Mouse (Mus musculus): ENCODE results near the gene Plppr1. TPM values are rescaled to one million over a fixed set of nuclear protein-coding genes. Genes with fewer than 3 reads are reported as not detected.

Plppr1 gene
- total and polyA plus RNA-seq, 3 experiments, result not detected

DNA sequence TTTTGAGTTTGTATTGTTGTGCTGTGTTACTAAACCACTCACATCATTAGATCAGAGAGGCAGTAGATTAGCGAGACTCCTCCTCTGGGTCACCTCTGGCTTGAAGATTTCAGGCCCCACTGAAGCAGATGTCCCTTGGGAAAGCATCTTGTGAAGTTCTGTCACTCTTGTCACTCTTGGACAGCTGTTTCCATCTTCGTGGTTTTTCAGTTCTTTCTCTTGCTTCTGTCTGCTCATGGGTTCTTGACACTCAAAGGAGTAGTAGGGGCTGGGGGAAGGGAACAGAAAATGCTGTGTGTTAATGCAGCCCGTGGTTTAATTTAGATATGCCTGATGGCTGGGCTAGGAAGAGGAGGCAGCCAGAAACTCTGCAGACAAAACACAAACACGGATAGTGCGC lies 108.0 kb downstream of the Plppr1 start (continued):
- no peak for TF ChIP-seq POLR2A (IDR thresholded peaks at IDR 0.05; ENCODE audit: low read depth, low read length)
- peak; percentile 90 for TF ChIP-seq ETS1 (conservative IDR thresholded peaks at IDR 0.05; ENCODE audit: low read depth, low read length)
- TF ChIP-seq TCF12 (IDR thresholded peaks at IDR 0.05; ENCODE audit: low read depth, low read length), result peak; percentile 67
- no peak for TF ChIP-seq ELF1 (IDR thresholded peaks at IDR 0.05; ENCODE audit: low read depth, low read length)
- TF ChIP-seq ZC3H11A (IDR thresholded peaks at IDR 0.05; ENCODE audit: low read depth, low read length), result no peak
- no peak for TF ChIP-seq ZNF384 (IDR thresholded peaks at IDR 0.05; ENCODE audit: low read depth, low read length)
- peak; percentile 90; the same call in 1 of the 2 replicates for TF ChIP-seq SIN3A (IDR thresholded peaks at IDR 0.05; ENCODE audit: low read length)
- no peak for TF ChIP-seq USF2 (conservative IDR thresholded peaks at IDR 0.05; ENCODE audit: low read depth, low read length)

- Histone ChIP-seq H3K4me1 (ENCODE audit: control insufficient read depth in 1 of 2, insufficient read depth in 2 of 2) (peaks cover 4 to 18% of the 10 kb centered on the region in 2 experiments; a peak in 3 of 4 replicates), H3K4me2 (ENCODE audit: insufficient read depth, low read depth, poor library complexity, severe bottlenecking) (no peak overlapping the region), H3K36me3 (replicated peaks in 1 of 2; ENCODE audit: control insufficient read depth in 1 of 2, insufficient read depth in 1 of 2, low read length in 1 of 2) (no peaks in the 10 kb centered on the region), H3K4me3 (replicated peaks in 1 of 3; ENCODE audit: low read depth in 2 of 3, low read length in 2 of 3, poor library complexity in 1 of 3) (no peak overlapping the region), H3K27ac (ENCODE audit: insufficient read depth, low read depth) (no peak overlapping the region), H3K27me3 (replicated peaks) (no peaks in the 10 kb centered on the region), H3K79me2 (replicated peaks; ENCODE audit: control insufficient read depth, extremely low read depth, insufficient read depth, poor library complexity, severe bottlenecking) (no peaks in the 10 kb centered on the region), H3K9me3 (replicated peaks; ENCODE audit: low read length) (no peaks in the 10 kb centered on the region), H3K9ac (ENCODE audit: insufficient read depth, low read depth) (no peak overlapping the region)
- no peak for TF ChIP-seq SIN3A (IDR thresholded peaks at IDR 0.05; ENCODE audit: low read length)
- in situ Hi-C loops (cut with MboI; ENCODE audit: low pct_ligation_motif_present, low pct_unique_long_range_greater_than_20kb, low sequenced_read_pairs) (no loop called here), dilution Hi-C loops (cut with MboI; ENCODE audit: extremely low pct_ligation_motif_present, extremely low pct_unique_long_range_greater_than_20kb, low sequenced_read_pairs) (no loop called here)
- DNase-seq (ENCODE audit: extremely low read depth), result no peak
Measured at GRCm38 (mm10) chr4:49169498-49169897, 110.4 kb downstream of the Plppr1 start.

- Histone ChIP-seq H3K4me1 (ENCODE audit: control insufficient read depth in 1 of 2, insufficient read depth in 2 of 2) (no peaks in the 10 kb centered on the region), H3K36me3 (replicated peaks in 1 of 2; ENCODE audit: control insufficient read depth in 1 of 2, insufficient read depth in 1 of 2, low read length in 1 of 2) (no peaks in the 10 kb centered on the region), H3K27me3 (replicated peaks) (no peaks in the 10 kb centered on the region), H3K27ac (ENCODE audit: insufficient read depth, low read depth) (no peak overlapping the region), H3K9me3 (replicated peaks; ENCODE audit: low read length) (no peaks in the 10 kb centered on the region), H3K4me3 (replicated peaks in 1 of 3; ENCODE audit: low read depth in 2 of 3, low read length in 2 of 3, poor library complexity in 1 of 3) (no peak overlapping the region), H3K9ac (ENCODE audit: insufficient read depth, low read depth) (no peak overlapping the region), H3K79me2 (replicated peaks; ENCODE audit: control insufficient read depth, extremely low read depth, insufficient read depth, poor library complexity, severe bottlenecking) (no peaks in the 10 kb centered on the region), H3K4me2 (ENCODE audit: insufficient read depth, low read depth, poor library complexity, severe bottlenecking) (no peak overlapping the region)
- no peak for DNase-seq (ENCODE audit: extremely low read depth)
- in situ Hi-C loops (cut with MboI; ENCODE audit: low pct_ligation_motif_present, low pct_unique_long_range_greater_than_20kb, low sequenced_read_pairs) (no loop called here), dilution Hi-C loops (cut with MboI; ENCODE audit: extremely low pct_ligation_motif_present, extremely low pct_unique_long_range_greater_than_20kb, low sequenced_read_pairs) (no loop called here)
- TF ChIP-seq RCOR1 (conservative IDR thresholded peaks at IDR 0.05; ENCODE audit: low read depth, low read length) (no peak), UBTF (IDR thresholded peaks at IDR 0.05; ENCODE audit: low read depth, low read length) (no peak), IRF4 (IDR thresholded peaks at IDR 0.05; ENCODE audit: low read depth, low read length) (no peak), ZC3H11A (IDR thresholded peaks at IDR 0.05; ENCODE audit: low read depth, low read length) (no peak), SIN3A (IDR thresholded peaks at IDR 0.05; ENCODE audit: low read length) (no peak), MAX (IDR thresholded peaks at IDR 0.05; ENCODE audit: low read length) (no peak), TCF12 (IDR thresholded peaks at IDR 0.05; ENCODE audit: low read depth, low read length) (no peak), MYC (IDR thresholded peaks at IDR 0.05; ENCODE audit: low read depth, low read length) (no peak), NRF1 (IDR thresholded peaks at IDR 0.05; ENCODE audit: low read depth, low read length) (no peak), ZKSCAN1 (IDR thresholded peaks at IDR 0.05; ENCODE audit: borderline replicate concordance, low read depth, low read length) (no peak), CHD1 (IDR thresholded peaks at IDR 0.05; ENCODE audit: low read depth, low read length) (no peak)
Measured at GRCm38 (mm10) chr4:49178101-49178500, 119.0 kb downstream of the Plppr1 start.
